Mouse (Mus musculus) lung, postnatal 14 days (tissue): ENCODE data around the gene Nudt15.
"Not testable (repeated sequence)": the region's sequence is repeated elsewhere in the genome, so short reads cannot be mapped to it uniquely, and the experiment has no call there.

Experiments used
- DNase-seq: peaks from one replicate; pipeline ENCODE4 v3.0.0; 2021

The Nudt15 gene

DNA sequence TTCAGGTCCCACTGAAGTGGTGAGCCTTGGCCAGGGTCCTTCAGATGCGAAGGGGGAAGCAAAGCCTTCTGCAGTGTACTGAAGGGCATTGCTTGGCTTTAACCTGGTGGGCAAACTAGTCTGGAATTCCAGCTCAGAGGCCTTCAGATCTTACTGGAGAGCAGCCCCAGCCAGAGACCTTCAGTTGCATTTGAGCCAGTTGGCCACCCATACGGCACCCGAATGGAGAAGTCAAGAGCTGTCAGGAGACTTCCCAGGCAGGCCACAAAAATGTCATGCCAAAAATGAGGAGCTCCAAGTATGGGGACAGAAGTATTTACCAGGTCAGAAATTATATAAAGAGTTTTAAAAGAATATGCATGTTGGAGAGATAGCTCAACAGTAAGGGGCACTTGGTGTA lies at the start of gene Nudt15:
TSS of gene Nudt15 (minus strand) at position 192 of the 400 bp plus-strand sequence.
- DNase-seq, result no peak

DNA sequence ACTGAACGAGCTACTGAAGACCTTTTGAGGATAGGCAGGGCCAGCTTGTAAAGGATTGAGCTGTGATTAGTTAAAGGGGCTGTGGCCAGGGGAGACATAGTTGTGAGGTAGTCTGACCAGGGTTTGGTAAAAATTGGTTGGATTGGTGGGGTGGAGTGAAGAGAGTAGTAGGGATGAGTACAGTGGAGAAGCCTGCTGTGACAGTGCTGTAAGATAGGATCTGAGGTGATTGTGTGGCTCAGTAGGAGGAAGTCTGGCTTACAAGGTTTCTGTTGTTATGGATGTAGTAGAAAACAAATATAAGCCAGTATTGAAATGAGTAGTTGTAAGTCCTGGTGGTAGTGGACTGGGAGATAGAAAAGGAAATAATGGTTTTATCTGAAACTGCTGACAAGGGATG lies 44.1 kb upstream of the Nudt15 start:
- DNase-seq, result no peak

DNA sequence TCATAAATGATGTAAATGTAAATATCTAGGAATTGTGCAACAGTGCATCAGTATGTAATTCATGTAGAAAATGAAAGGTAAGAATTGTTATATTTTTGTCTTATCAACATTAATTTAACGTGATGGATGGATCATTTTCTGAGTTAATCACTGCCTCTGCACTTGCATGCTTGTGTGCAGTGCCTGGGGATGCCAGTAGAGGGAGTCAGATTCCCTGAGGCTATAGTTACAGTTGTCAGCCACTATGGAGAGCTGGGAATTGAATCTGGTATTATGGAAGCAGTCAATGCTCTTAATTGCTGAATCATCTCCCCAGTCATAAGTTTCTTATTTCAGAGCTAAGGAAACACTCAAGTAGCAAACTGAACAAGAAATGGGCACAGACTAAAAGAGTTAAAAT lies 40.0 kb upstream of the Nudt15 start:
- DNase-seq, result no peak

DNA sequence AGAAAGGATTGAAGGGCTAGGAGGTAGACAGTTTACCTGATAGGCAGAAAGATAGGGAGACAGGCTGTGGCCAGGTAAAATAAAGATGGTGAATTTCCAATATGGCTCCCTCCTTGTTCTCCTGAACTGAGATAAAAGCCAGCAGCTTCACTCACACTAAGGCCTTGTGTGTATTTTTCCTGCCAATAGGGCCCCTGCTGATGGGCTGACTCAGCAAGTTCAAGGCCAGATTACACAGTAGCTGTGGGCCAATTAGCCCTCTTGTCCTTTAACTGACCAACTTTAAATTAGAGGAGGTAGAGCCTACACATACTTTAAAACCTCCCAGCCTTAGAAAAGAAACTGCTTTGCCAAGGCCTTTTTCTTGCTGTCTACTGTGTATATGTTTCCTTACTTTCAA lies 28.3 kb upstream of the Nudt15 start:
- no peak for DNase-seq

DNA sequence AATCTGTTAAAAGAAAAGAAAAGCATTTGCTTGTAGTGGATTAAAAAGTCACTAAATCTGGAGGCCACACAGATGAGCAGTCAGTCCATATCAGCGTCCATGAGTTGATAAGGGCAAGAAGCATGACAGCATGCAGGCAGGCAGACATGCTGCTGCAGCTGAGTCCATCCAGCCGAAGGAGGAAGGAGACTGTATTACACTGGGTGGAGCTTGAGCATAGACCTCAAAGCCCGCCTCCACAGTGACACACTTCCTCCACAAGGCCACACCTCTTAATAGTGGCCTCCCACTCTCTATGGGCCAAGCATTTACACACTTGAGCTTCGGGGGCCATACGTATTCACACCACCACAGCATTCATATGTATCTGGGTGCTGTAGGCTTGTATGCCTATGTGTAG lies 26.0 kb upstream of the Nudt15 start:
- no peak for DNase-seq

DNA sequence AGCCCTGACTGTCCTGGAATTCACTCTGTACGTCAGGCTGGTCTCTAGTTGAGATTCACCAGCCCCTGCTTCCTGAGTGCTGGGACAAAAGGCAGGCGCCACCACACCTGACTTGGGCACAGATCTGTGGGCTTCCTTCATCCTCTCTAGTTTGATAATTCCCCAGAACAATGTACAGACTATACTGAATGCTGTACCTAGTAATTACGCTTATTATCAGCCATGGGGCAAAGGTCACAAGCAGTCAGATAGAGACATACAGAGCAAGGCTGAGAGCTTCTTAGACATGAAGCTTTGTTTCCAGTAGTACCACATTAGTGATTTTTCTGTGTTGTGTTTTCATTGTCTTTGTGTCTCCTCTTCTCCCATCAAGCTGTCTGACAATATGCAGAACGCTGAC lies 23.1 kb upstream of the Nudt15 start:
- no peak for DNase-seq

DNA sequence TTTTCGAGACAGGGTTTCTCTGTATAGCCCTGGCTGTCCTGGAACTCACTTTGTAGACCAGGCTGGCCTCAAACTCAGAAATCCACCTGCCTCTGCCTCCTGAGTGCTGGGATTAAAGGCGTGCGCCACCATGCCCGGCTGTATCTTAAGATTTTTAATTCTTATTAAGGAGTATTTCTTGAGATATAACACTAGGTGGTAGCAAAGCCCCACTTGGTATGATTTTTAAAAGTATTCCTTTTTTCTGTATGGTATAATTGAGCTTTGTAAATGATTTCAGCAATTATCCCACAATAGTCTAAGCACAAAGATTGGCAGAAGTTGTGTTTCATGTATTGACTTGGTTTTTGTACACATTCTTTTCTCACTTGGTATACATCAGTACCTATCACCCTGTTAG lies 21.8 kb upstream of the Nudt15 start:
- DNase-seq, result not testable (repeated sequence)

DNA sequence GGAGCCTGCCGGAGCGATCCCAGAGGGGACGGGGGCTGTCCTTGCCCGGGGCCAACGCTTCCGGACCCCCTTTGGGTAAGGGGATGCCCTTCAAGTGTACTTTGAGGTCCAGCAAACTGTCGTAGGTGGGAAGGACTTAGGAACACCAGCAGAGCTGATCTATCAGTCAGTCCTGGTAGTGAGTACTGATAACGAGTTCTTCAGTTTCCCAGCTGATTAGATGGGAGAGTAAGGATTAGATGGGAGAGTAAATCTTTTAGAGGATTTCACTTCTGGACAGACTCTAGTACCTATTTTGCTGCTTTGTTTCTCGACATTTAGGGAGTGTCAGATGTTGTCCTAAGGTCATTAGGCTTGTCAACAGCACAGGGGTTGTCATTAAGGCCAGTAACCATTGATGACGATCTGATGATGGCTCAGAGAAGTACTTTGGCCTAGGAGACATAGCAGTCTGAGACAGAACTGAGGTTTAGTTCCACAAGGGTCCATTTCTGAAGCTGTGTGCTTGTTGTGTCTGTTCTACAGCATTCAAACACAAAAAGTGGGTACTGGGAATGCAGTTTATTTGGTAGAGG lies 5.2 kb upstream of the Nudt15 start:
- DNase-seq, result no peak

DNA sequence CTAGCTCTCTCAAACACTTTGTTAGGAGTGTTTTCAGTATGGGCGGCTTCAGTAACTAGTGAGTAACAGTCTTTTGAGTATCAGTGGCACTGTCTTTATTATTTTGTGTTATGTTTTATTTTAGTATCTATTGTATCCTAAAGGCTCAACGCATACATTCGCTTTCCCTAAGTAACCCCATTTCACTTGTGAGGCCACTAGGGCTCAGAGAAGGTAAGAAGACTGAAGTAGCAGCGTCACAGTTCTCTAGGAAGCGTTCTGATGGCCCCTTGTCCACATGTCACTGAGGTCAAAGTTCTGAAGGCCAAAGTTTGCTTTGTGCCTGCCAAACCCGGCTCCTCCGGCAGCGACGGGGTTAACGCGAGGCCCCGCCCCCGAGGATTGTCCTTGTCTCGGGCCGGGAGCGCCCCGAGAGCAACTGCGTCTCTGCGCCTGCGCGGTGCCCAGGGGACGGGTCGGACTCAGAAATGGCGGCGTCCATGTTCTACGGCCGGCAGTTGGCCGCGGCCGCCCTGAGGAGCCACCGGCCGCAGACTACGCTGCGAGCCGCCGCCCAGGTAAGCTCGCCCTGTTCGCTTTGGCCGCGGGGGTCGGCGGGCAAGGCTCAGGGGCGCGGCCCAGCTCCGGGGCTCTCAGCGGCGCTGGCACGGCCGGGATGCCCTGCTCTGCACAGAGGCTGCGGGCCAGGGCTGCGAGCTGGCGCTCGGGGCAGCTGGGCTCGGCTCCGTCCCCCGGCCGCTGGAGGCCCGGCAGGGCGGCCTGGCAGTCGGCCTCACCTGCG lies 4.5 kb upstream of the Nudt15 start:
- DNase-seq, result peak; percentile 97

DNA sequence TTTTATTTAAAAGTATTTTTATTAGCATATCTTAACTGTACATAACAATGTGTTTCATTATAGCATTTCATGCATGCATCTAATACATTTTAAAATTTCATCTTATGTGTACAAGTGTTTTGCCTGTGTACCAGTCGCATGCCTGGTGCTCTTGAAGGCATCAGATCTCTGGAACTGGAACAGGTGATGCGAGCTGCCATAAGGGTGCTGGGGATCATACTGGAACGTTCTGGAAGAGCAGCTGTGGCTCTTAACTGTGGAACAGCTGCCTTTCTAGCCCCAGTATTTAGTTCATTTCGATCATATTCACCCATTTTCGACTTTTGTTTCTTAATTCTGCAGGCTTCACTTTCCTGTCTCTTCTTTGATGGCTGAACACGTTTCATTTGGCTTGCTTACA lies 3.1 kb upstream of the Nudt15 start:
- DNase-seq, result no peak

DNA sequence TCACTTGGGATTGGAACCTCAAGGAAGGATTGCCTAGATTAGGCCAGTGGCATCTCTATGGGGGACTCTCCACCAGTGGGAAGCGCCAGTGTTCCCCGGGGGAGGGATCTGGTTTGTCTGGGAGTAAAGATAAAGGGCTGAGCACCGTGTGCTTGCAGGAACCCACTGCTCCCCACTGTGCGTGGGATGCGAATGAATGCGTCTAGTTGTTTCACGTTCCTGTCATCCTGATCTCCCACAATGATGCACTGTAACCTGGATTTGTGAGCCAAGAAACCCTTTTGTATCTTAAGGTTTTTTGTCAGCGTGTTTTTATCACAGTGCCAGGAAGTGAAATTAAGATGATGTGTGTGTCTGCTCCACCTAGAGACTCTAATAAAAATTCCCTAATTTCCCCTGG lies 2.7 kb upstream of the Nudt15 start:
- DNase-seq, result no peak

DNA sequence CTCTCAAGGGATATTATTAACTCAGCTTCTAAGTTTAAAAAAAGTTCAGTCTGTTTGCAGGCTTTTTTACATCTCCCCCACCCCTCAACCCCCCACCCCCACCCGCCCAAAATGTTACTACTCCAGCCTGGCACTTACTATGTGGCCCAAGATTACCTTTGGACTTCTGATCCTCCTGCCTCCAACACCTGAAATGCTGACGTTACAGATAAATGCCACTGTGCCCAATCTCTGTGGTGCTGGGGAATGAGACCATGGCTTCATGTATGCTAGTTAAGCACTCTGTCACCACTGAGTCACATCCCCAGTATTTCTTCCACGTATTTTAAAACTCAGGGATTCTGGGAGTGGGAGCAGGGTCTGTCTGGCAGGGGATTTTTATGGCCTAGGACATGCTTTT lies 2.2 kb upstream of the Nudt15 start:
- no peak for DNase-seq

DNA sequence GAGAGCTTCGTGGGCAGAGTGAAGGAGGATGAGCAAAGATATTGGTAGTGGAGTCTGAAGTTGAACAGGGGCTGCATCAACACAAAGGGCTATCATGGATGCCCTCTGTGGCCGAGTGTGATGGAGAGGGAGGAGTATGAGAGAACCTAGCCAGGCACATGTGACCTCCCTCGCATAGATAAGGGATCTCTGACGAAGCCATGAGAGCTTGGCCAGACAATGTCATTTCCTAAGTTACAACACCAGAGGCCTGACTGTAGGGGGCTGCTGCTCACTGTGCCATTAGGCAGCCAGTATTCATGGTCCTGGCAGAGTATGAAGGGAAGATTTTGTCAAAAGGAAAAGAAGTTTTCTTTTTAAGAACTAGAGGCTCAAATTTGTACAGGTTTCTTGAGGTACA lies 1.0 kb downstream of the Nudt15 start:
- no peak for DNase-seq

DNA sequence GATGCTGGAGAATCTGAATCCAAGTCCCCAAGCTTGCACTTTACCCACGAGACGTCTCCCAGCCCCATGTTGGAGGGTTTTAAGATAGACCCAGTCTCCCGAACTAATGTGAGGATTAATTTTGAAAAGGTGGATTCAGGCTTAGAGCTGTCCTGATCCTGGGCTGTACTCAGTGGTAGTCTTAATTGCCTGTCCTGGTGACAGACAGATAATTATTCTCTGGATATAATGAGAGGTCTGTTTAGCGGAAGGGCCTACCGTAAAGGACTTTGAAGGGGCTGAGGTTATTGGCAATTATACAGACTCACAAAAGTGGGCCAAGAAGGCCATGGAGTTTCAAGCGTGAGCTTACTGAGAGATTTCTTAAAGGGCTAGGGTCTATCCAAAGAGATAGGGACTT lies 4.3 kb downstream of the Nudt15 start:
- no peak for DNase-seq

DNA sequence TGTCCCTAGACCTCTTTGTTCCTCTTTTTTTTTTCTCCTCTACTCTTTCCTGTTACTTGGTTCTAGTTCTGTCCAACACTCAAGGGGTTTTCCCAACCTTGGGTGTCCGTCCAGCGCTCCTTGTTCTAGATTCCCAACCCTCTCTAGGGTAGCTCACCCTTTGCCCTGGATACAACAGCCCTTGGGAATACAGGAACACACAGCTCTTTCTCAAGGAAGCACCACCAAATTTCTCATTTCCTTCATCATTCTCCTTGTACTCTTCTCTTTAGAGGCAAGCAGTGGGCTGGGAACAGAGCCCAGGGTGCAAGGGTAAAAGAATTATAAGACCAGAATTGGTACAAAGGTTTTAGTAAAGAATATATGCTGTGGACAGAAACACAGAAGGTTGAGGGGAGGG lies 12.4 kb downstream of the Nudt15 start:
- DNase-seq, result no peak

DNA sequence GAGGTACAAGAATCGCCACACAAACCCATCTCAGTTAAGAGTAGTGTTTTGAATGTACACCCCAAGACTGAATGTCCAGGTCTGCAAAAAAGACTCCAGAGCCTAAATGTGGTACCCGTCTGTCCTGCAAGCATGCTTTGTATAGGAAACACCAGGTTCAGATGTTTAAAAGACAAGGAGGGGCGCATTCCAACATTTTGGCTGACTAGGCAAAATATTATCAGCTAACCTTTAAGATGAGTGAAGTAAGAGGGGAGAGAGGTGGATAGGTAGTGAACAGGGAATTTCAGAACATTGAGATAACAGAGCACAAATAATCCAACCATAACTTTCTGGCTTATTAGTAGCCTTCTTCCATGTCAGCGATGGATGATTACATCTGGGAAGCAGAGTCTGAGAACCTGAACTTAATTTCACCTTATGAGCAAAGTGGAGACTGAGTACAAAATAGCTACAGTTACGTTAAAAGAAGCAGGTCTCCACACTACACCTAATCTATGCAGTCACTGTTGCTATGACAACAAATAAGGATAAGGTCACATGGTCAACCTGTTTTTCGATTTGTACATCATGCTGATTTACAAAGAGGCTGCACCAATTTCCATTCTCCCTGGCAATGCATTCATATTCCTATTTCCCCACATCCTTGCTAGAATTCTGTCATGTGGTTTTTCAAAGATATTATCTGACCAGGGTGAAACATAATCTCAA lies 14.1 kb downstream of the Nudt15 start:
- DNase-seq, result no peak

DNA sequence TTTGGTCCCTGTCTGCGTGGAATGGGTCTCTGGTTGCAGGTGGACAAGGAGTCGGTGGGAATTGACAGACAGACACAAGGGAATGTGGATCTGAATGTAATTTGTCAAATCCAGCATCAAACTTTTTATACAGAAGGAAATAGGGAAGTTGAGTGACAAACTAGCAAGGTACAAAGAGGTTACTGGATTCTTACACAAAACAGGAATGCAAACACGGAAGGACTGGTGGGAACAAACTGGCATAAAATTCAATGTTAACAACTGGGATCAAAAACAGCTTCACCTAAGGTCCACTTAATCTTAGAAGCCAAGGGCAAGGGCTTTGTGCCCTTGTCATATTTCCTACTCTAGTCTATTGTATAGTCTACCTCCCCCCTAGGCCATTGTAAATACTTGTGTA lies 19.4 kb downstream of the Nudt15 start:
- DNase-seq, result not testable (repeated sequence)

DNA sequence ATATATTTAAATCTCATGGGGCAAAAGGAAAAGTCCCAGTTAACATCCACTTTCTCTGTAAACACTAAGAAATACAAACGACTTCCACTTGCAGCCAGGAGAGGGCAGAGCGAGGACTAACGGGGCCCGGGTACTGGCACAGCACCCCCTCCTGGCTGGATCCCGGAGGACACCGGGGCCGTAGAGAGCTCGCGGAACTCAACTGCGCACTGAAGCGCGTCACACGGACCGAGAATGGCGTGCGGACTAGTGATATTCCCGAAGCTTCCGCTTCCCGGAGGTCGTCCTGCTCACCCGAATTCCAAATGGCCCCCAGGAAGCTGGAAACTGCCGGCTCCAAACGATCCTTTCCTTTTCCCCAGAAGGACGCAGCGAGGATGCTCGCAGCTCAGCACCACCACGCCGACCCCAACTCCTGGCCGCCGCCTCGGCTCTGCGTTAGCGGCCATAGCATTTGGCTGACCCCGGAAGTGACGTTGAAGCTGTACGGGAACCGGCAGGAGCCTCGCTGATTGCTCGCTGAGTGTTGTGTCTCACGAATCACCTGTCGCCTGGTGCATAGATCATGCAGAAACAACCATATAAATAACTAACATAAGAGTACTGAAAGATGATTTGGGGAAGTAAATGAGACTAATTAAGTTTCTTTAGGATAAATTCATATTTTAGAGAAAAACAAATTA lies 23.1 kb downstream of the Nudt15 start, which contains the start of gene Sucla2:
TSS of gene Sucla2 (plus strand) at position 554 of the 683 bp plus-strand sequence.
- DNase-seq, result peak; percentile 97

DNA sequence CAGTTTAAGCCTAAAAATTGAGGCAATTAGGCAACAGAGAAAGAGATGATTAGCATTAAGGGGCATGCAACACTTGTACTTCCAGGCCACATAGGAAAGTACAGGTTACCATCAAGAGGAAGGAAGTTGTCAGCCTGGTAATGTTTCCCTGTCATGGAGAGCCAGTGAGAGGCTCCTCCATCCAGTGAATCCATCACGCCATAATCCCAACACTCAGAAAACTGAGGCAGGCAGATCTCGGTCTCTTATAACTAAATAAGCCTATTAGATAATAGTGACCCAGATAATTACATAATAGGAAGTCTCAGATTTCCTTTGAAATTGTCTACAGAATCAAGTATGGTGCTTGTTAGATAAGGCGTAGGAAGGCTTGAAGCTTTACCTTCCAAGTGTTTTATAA lies 23.9 kb downstream of the Nudt15 start:
- no peak for DNase-seq

DNA sequence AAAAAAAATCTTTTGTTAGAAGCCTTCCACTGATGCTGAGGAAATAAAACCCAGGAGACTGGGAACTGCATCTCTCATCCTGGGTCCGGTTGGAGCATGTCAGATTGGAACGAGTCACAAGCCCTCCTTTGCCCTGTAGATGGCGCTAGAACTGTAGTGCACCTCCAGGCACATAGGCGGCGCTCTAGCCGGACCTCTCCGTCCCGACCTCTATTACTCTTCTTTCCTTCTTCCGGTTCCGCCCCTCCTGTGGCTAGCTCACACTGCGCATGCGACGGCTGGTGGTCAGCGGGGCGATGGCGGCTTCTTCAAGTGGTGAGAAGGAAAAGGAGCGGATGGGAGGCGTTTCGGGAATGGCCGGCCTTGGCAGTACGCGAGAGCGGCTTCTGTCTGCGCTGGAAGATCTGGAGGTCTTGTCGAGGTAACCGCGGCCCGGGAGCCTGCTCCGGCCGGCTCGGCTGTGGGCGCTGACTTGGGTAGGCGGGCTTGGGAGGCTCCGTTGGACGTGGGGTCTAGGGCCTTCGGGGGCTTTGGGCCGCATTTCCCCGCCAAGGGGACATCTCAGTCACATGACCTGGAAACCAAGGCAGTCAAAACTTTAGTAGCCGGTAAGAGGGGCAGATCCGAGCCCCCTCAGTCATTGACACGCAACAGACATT lies 38.1 kb downstream of the Nudt15 start, which contains the start of gene Med4:
TSS of gene Med4 (plus strand) at position 261 of the 659 bp plus-strand sequence.
- DNase-seq, result peak; percentile 96

DNA sequence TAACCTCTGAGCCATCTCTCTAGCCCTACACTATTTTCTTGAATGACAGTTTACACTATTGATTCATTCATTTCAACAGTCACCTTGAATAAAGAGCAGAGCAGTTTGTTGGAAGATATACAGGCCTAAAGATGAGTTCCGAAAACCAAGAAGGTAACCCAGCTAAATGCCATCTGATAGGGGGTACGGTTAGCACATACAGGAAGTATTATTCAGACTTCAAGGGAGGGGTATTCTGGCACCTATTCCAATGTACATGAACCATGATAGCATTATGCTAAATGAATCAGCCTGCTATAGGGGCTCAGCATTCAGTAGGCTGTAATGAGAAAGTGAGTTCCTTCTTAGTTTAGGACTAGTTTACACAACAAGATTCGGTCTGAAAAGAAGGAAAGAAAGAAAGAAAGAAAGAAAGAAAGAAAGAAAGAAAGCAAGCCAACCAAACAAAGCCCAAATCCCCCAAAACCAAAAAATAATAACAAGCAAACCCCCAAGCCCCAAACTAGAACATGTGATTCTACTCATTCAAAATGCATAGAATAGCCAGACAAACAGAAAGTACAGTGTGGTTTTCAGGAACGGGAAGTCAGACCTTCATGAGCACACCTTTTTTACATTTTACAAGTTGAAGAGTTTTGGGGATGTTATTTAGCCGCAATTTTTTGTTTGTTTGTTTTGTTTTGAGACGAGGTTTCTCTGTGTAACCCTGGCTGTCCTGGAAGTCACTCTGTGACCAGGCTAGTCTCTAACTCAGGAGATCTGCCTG lies 39.2 kb downstream of the Nudt15 start:
- DNase-seq, result no peak
